Mouse (Mus musculus): ENCODE results near the gene Fabp1. TPM values are rescaled to one million over a fixed set of nuclear protein-coding genes. Genes with fewer than 3 reads are reported as not detected.

The Fabp1 gene
- total and polyA plus RNA-seq, 3 experiments, result not detected

- DNase-seq (ENCODE audit: extremely low read depth), result no peak
- no peaks in the 10 kb centered on the region for H3K79me2 ChIP-seq (replicated peaks; ENCODE audit: control insufficient read depth, extremely low read depth, insufficient read depth, poor library complexity, severe bottlenecking)
- in situ Hi-C loops (cut with MboI; ENCODE audit: low pct_ligation_motif_present, low pct_unique_long_range_greater_than_20kb, low sequenced_read_pairs) (loop anchor here (10.0 kb wide), 1 partner anchor 52 kb away; no protein-coding TSS in a partner anchor), dilution Hi-C loops (cut with MboI; ENCODE audit: extremely low pct_ligation_motif_present, extremely low pct_unique_long_range_greater_than_20kb, low sequenced_read_pairs) (no loop called here)
- no peak overlapping the region for H3K27ac ChIP-seq (ENCODE audit: insufficient read depth, low read depth)
- no peak overlapping the region for H3K4me3 ChIP-seq (replicated peaks in 1 of 3; ENCODE audit: low read depth in 2 of 3, low read length in 2 of 3, poor library complexity in 1 of 3)
- H3K4me2 ChIP-seq (ENCODE audit: insufficient read depth, low read depth, poor library complexity, severe bottlenecking), result no peak overlapping the region
- peaks cover 6 to 21% of the 10 kb centered on the region in 2 experiments; a peak in 3 of 4 replicates for H3K4me1 ChIP-seq (ENCODE audit: control insufficient read depth in 1 of 2, insufficient read depth in 2 of 2)
- H3K9ac ChIP-seq (ENCODE audit: insufficient read depth, low read depth), result no peak overlapping the region
- no peaks in the 10 kb centered on the region for H3K9me3 ChIP-seq (replicated peaks; ENCODE audit: low read length)
- TF ChIP-seq MAX (IDR thresholded peaks at IDR 0.05; ENCODE audit: low read length), result no peak
- TF ChIP-seq MXI1 (IDR thresholded peaks at IDR 0.05; ENCODE audit: low read depth, low read length), result no peak
- TF ChIP-seq PAX5 (IDR thresholded peaks at IDR 0.05; ENCODE audit: low read length), result no peak
- TF ChIP-seq CTCF (conservative IDR thresholded peaks at IDR 0.05 in 1 of 2, IDR thresholded peaks at IDR 0.05 in 1 of 2; ENCODE audit: low read depth in 2 of 2, low read length in 2 of 2), result no peak
- TF ChIP-seq RCOR1 (conservative IDR thresholded peaks at IDR 0.05; ENCODE audit: low read depth, low read length), result no peak
- TF ChIP-seq POLR2A (IDR thresholded peaks at IDR 0.05; ENCODE audit: low read depth, low read length), result no peak
- no peak for TF ChIP-seq JUND (conservative IDR thresholded peaks at IDR 0.05; ENCODE audit: low read depth, low read length)
- TF ChIP-seq POLR2AphosphoS2 (IDR thresholded peaks at IDR 0.05; ENCODE audit: low read depth, low read length), result no peak
- TF ChIP-seq TCF12 (IDR thresholded peaks at IDR 0.05; ENCODE audit: low read depth, low read length), result no peak
- TF ChIP-seq SIN3A (IDR thresholded peaks at IDR 0.05; ENCODE audit: low read length), result no peak
- no peak for TF ChIP-seq ETS1 (conservative IDR thresholded peaks at IDR 0.05; ENCODE audit: low read depth, low read length)
- TF ChIP-seq SMC3 (IDR thresholded peaks at IDR 0.05; ENCODE audit: low read depth, low read length), result no peak
- TF ChIP-seq UBTF (IDR thresholded peaks at IDR 0.05; ENCODE audit: low read depth, low read length), result no peak
- no peak for TF ChIP-seq CHD1 (IDR thresholded peaks at IDR 0.05; ENCODE audit: low read depth, low read length)
- TF ChIP-seq ZC3H11A (IDR thresholded peaks at IDR 0.05; ENCODE audit: low read depth, low read length), result no peak
- TF ChIP-seq ZNF384 (IDR thresholded peaks at IDR 0.05; ENCODE audit: low read depth, low read length), result no peak
- no peak for TF ChIP-seq MAZ (IDR thresholded peaks at IDR 0.05; ENCODE audit: low read depth, low read length)
- TF ChIP-seq GABPA (IDR thresholded peaks at IDR 0.05; ENCODE audit: insufficient replicate concordance, low read depth, low read length), result no peak
- no peak for TF ChIP-seq CHD2 (IDR thresholded peaks at IDR 0.05; ENCODE audit: low read length)
- TF ChIP-seq NELFE (IDR thresholded peaks at IDR 0.05; ENCODE audit: low read depth, low read length), result no peak
- no peaks in the 10 kb centered on the region for H3K36me3 ChIP-seq (replicated peaks in 1 of 2; ENCODE audit: control insufficient read depth in 1 of 2, insufficient read depth in 1 of 2, low read length in 1 of 2)
- no peaks in the 10 kb centered on the region for H3K27me3 ChIP-seq (replicated peaks)
Measured at GRCm38 (mm10) chr6:71226544-71226943, 26.9 kb downstream of the Fabp1 start.

- Histone ChIP-seq H3K4me2 (ENCODE audit: insufficient read depth, low read depth, poor library complexity, severe bottlenecking) (no peak overlapping the region), H3K4me3 (replicated peaks in 1 of 3; ENCODE audit: low read depth in 2 of 3, low read length in 2 of 3, poor library complexity in 1 of 3) (no peak overlapping the region), H3K9ac (ENCODE audit: insufficient read depth, low read depth) (no peak overlapping the region), H3K79me2 (replicated peaks; ENCODE audit: control insufficient read depth, extremely low read depth, insufficient read depth, poor library complexity, severe bottlenecking) (no peaks in the 10 kb centered on the region), H3K27ac (ENCODE audit: insufficient read depth, low read depth) (no peak overlapping the region), H3K36me3 (replicated peaks in 1 of 2; ENCODE audit: control insufficient read depth in 1 of 2, insufficient read depth in 1 of 2, low read length in 1 of 2) (no peaks in the 10 kb centered on the region), H3K4me1 (ENCODE audit: control insufficient read depth in 1 of 2, insufficient read depth in 2 of 2) (peaks cover 6 to 21% of the 10 kb centered on the region in 2 experiments; a peak in 3 of 4 replicates), H3K27me3 (replicated peaks) (no peaks in the 10 kb centered on the region), H3K9me3 (replicated peaks; ENCODE audit: low read length) (no peaks in the 10 kb centered on the region)
- TF ChIP-seq SMC3 (IDR thresholded peaks at IDR 0.05; ENCODE audit: low read depth, low read length) (no peak), CHD2 (IDR thresholded peaks at IDR 0.05; ENCODE audit: low read length) (no peak), ZKSCAN1 (IDR thresholded peaks at IDR 0.05; ENCODE audit: borderline replicate concordance, low read depth, low read length) (no peak), RCOR1 (conservative IDR thresholded peaks at IDR 0.05; ENCODE audit: low read depth, low read length) (no peak), MAFK (IDR thresholded peaks at IDR 0.05; ENCODE audit: insufficient replicate concordance, low read length) (no peak)
- in situ Hi-C loops (cut with MboI; ENCODE audit: low pct_ligation_motif_present, low pct_unique_long_range_greater_than_20kb, low sequenced_read_pairs), result loop anchor here (10.0 kb wide), 1 partner anchor 52 kb away; no protein-coding TSS in a partner anchor
- no peak for DNase-seq (ENCODE audit: extremely low read depth)
- dilution Hi-C loops (cut with MboI; ENCODE audit: extremely low pct_ligation_motif_present, extremely low pct_unique_long_range_greater_than_20kb, low sequenced_read_pairs), result no loop called here
Measured at GRCm38 (mm10) chr6:71227157-71227770, 27.6 kb downstream of the Fabp1 start.

Data from CH12.LX (cell line).